In genomic region chr8:86535791-86536662, GRCm38 (mm10) we compare ENCODE assay signal across 8 mouse cellular contexts. TPM values are rescaled to one million over a fixed set of nuclear protein-coding genes. Genes with fewer than 3 reads are reported as not detected.
DNase-seq lines count a peak whose midpoint lies in the region; ATAC-seq lines count a peak whose summit lies in the region.

No protein-coding gene starts in this region.

- no peak overlapping the region for H3K4me3 ChIP-seq in liver, embryonic 12.5 days
- H3K4me3 ChIP-seq in embryonic facial prominence, embryonic 12.5 days, result no peak overlapping the region
- H3K4me3 ChIP-seq in midbrain, embryonic 15.5 days, result no peak overlapping the region

- H3K9ac ChIP-seq in liver, embryonic 12.5 days, result no peak overlapping the region
- no peak overlapping the region for H3K9ac ChIP-seq in embryonic facial prominence, embryonic 12.5 days
- no peak overlapping the region for H3K9ac ChIP-seq in midbrain, embryonic 15.5 days

- H3K27me3 ChIP-seq in liver, embryonic 12.5 days (replicated peaks), result no peaks in the 10 kb centered on the region
- no peaks in the 10 kb centered on the region for H3K27me3 ChIP-seq in embryonic facial prominence, embryonic 12.5 days
- H3K27me3 ChIP-seq in midbrain, embryonic 15.5 days (replicated peaks), result no peaks in the 10 kb centered on the region
- no peaks in the 10 kb centered on the region for H3K27me3 ChIP-seq in splenic B cell, adult 2 months (ENCODE audit: control insufficient read depth, insufficient read depth, low read length, poor library complexity, severe bottlenecking)

- peak; percentile 40 for DNase-seq in liver
- peak; percentile 76 for DNase-seq in heart, adult 8-10 months (ENCODE audit: low spot score)
- DNase-seq in kidney, adult 18-20 months, result peak; percentile 60
- peak; percentile 82 to 87 for DNase-seq in left cerebral cortex, postnatal 25 days (ENCODE audit: low spot score in 2 of 2)
- peak; percentile 7 for DNase-seq in splenic B cell, adult 2 months (ENCODE audit: low read depth, low spot score)

- no peak overlapping the region for H3K4me2 ChIP-seq in liver, embryonic 12.5 days
- 0 out of 2 replicates have a peak overlapping the region, but pooled peaks have one; percentile 27 for H3K4me2 ChIP-seq in embryonic facial prominence, embryonic 12.5 days (replicated peaks)
- peak overlapping the region; percentile 27; the same call in 1 of the 2 replicates for H3K4me2 ChIP-seq in midbrain, embryonic 15.5 days

- WGBS in liver, embryonic 12.5 days (ENCODE audit: insufficient replicate concordance), result 43% methylated on average over 11 of the region's 11 CpGs
- 52% methylated on average over 11 of the region's 11 CpGs for WGBS in embryonic facial prominence, embryonic 12.5 days
- WGBS in midbrain, embryonic 15.5 days, result 44% methylated on average over 11 of the region's 11 CpGs

- intact Hi-C loops in left cerebral cortex, postnatal 25 days (cut with DNase I), result loop anchor here (1.0 kb wide), 1 partner anchor 836 kb away; the partner anchor contains the start of gene Neto2

- no peak overlapping the region for H3K27ac ChIP-seq in liver, embryonic 12.5 days
- H3K27ac ChIP-seq in embryonic facial prominence, embryonic 12.5 days, result no peak overlapping the region
- peak overlapping the region; percentile 69 for H3K27ac ChIP-seq in midbrain, embryonic 15.5 days

- ATAC-seq in liver, embryonic 12.5 days, result no peak
- no peak for ATAC-seq in embryonic facial prominence, embryonic 12.5 days (ENCODE audit: insufficient number of reproducible peaks, insufficient read depth, low FRiP score, low TSS enrichment)
- ATAC-seq in midbrain, embryonic 15.5 days (replicated peaks), result peak; percentile 81

- no peaks in the 10 kb centered on the region for H3K4me1 ChIP-seq in liver, embryonic 12.5 days
- 0 out of 2 replicates have a peak, but pooled peaks cover 4% of the 10 kb centered on the region for H3K4me1 ChIP-seq in embryonic facial prominence, embryonic 12.5 days
- peaks cover 8% of the 10 kb centered on the region for H3K4me1 ChIP-seq in midbrain, embryonic 15.5 days

- H3K9me3 ChIP-seq in liver, embryonic 12.5 days (replicated peaks), result no peaks in the 10 kb centered on the region
- no peaks in the 10 kb centered on the region for H3K9me3 ChIP-seq in embryonic facial prominence, embryonic 12.5 days
- no peaks in the 10 kb centered on the region for H3K9me3 ChIP-seq in midbrain, embryonic 15.5 days

- no peaks in the 10 kb centered on the region for H3K36me3 ChIP-seq in liver, embryonic 12.5 days
- H3K36me3 ChIP-seq in embryonic facial prominence, embryonic 12.5 days, result no peaks in the 10 kb centered on the region
- H3K36me3 ChIP-seq in midbrain, embryonic 15.5 days (replicated peaks), result no peaks in the 10 kb centered on the region
- no peaks in the 10 kb centered on the region for H3K36me3 ChIP-seq in splenic B cell, adult 2 months (ENCODE audit: control insufficient read depth, insufficient read depth, low read length, poor library complexity, severe bottlenecking)

RNA-seq across cellular contexts. Expression of gene Abcc12, which starts 44.5 kb away (rescaled TPM):
- polyA plus RNA-seq in liver, embryonic 12.5 days (2016; fragmentation: Nextera tagmentation; extraction: Ambion mirVana), result not detected in 2 replicates
- polyA plus RNA-seq in embryonic facial prominence, embryonic 12.5 days (2016; fragmentation: Nextera tagmentation; extraction: Ambion mirVana), result 0.04 and 0.06 TPM in 2 replicates
- not detected for total RNA-seq in heart, adult 8-10 months (2022)
- under 1 TPM; 0.23 to 0.46 TPM for total RNA-seq in left cerebral cortex, postnatal 25 days (2021)
- polyA plus RNA-seq in midbrain, embryonic 15.5 days (2015; fragmentation: Nextera tagmentation; extraction: Ambion mirVana), result 0.06 and 0.15 TPM in 2 replicates

Comparison
In these comparisons a context has a peak if more than half of its experiments do, and no peak if none do; other contexts are left out.
1. DNase-seq: peak in every context shown above with its lines; median percentile 84 in left cerebral cortex, postnatal 25 days; 76 in heart, adult 8-10 months; 60 in kidney, adult 18-20 months; 40 in liver; 7 in splenic B cell, adult 2 months.